Mouse (Mus musculus): ENCODE measurements at regions not wholly inside any gene's neighbourhood (a gene's known extent, or its start where the extent isn't known, plus 50 kb on each side); places are given as distances from the start of the nearest gene placed in this dataset.

DNA sequence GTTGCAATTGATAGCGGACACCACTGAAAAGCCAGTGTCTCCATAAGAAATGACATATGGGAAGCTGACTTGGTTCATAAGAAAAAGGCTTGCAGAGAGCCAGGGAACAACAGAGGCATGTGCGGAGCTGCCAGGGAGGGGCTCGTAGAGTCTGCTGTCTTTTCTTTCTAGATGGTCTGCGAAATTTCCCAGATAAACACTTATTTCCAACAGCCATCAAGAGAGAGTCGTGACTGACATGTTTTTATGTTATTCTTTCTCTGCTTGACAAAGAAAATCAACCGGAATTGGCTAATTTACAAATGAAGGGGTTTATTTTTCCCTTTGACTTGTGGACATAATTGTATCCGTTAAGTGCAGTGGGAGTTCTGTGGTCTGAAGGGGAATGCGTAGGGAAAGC lies 127.1 kb upstream of the Frmd4a start:
- H3K4me3 ChIP-seq (ENCODE audit: low read depth, low read length): no peak overlapping the region
- no peaks in the 10 kb centered on the region for H3K27me3 ChIP-seq (replicated peaks; ENCODE audit: insufficient read depth, low read length)
- WGBS: 62% methylated on average over 8 of the region's 8 CpGs
- H3K9me3 ChIP-seq (ENCODE audit: low read length): no peaks in the 10 kb centered on the region
- DNase-seq (ENCODE audit: low spot score) (no peak), ATAC-seq (no peak)
- TF ChIP-seq CTCF (IDR thresholded peaks at IDR 0.05) (no peak), EP300 (IDR thresholded peaks at IDR 0.05) (no peak)
- H3K27ac ChIP-seq (ENCODE audit: low read length): no peak overlapping the region
- no peaks in the 10 kb centered on the region for H3K36me3 ChIP-seq (ENCODE audit: insufficient read depth, low read length)
- no peaks in the 10 kb centered on the region for H3K4me1 ChIP-seq (ENCODE audit: insufficient read depth, low read depth, low read length)
- H3K4me2 ChIP-seq (replicated peaks; ENCODE audit: low read depth, low read length): no peak overlapping the region
- H3K9ac ChIP-seq (replicated peaks; ENCODE audit: low read depth): no peak overlapping the region

- H3K9ac ChIP-seq (replicated peaks; ENCODE audit: low read depth): no peak overlapping the region
- H3K4me1 ChIP-seq (ENCODE audit: insufficient read depth, low read depth, low read length): no peaks in the 10 kb centered on the region
- no peak overlapping the region for H3K4me2 ChIP-seq (replicated peaks; ENCODE audit: low read depth, low read length)
- H3K9me3 ChIP-seq (ENCODE audit: low read length): no peaks in the 10 kb centered on the region
- no peak for ATAC-seq
- DNase-seq (ENCODE audit: low spot score): no peak
- H3K4me3 ChIP-seq (ENCODE audit: low read depth, low read length): no peak overlapping the region
- H3K27me3 ChIP-seq (replicated peaks; ENCODE audit: insufficient read depth, low read length): no peaks in the 10 kb centered on the region
- no peaks in the 10 kb centered on the region for H3K36me3 ChIP-seq (ENCODE audit: insufficient read depth, low read length)
- H3K27ac ChIP-seq (ENCODE audit: low read length): no peak overlapping the region
- 78% methylated on average over 4 of the region's 4 CpGs for WGBS
- no peak for TF ChIP-seq CTCF (IDR thresholded peaks at IDR 0.05)
- TF ChIP-seq EP300 (IDR thresholded peaks at IDR 0.05): no peak
Measured at GRCm38 (mm10) chr2:3907026-3907425, 110.5 kb upstream of the Frmd4a start.

DNA sequence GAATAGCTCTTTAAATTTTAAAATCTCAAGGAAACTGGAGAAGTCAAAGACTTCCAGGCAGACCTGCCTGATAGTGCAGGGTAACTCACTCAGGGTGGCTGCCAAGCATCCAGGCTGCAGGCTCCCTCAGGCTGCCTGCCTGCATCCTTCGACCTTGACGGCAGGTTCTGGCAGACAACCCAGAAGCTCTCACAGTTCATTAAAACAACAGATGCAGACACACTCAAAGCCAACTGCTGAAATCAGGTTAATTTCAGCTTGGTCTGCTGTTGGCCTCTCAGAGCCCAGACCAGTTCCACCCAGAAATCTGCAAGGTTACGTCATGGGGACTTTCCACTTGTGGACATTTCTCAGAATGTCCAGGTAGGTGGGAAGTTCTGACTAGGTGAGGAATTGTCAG lies 109.3 kb upstream of the Frmd4a start:
- DNase-seq (ENCODE audit: low spot score): no peak
- TF ChIP-seq EP300 (IDR thresholded peaks at IDR 0.05) (no peak), CTCF (IDR thresholded peaks at IDR 0.05) (no peak)
- ATAC-seq: no peak
- H3K9me3 ChIP-seq (ENCODE audit: low read length): no peaks in the 10 kb centered on the region
- no peaks in the 10 kb centered on the region for H3K27me3 ChIP-seq (replicated peaks; ENCODE audit: insufficient read depth, low read length)
- H3K4me3 ChIP-seq (ENCODE audit: low read depth, low read length): no peak overlapping the region
- H3K9ac ChIP-seq (replicated peaks; ENCODE audit: low read depth): no peak overlapping the region
- H3K4me1 ChIP-seq (ENCODE audit: insufficient read depth, low read depth, low read length): no peaks in the 10 kb centered on the region
- H3K36me3 ChIP-seq (ENCODE audit: insufficient read depth, low read length): no peaks in the 10 kb centered on the region
- no peak overlapping the region for H3K4me2 ChIP-seq (replicated peaks; ENCODE audit: low read depth, low read length)
- WGBS: 78% methylated on average over 3 of the region's 3 CpGs
- no peak overlapping the region for H3K27ac ChIP-seq (ENCODE audit: low read length)

DNA sequence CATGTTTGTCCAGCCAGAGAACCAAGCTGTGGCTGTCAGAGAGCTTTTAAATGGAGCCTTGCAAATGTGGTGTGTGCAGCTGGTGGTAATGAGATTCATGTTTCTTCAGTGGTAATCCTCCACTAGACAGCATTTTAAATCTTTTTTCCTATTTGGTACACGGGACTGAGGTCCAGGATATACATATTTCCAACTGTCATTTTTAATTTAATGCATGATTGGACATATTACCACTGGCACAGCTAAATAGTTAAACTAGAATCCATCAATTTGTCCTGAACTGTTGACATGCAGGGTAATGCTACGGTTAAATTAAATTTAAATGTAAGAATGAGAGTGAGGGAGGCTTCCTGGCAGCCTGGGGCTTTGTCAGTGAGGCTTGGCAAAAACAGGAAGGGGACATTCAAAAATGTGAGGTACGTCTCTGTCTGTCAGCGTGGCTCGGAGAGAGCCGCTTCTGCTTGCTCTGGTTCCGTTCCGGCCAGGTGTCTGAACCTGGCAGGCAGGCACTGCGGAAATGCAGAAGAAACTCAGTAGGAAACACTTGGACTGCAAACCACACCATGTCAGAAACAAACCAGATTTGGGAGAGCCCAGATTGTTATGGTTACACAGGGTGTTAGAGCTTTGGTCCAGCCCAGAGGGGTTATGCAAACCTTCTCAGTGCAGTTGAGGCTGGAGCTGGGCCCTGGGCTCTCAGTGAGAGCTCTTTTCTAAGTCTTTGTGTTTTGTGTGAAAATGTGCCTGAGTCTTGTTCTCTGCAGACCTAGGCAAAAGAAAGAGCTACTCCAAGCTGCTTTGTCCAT lies 107.2 kb upstream of the Frmd4a start:
- ATAC-seq (no peak), DNase-seq (ENCODE audit: low spot score) (no peak)
- WGBS: 75% methylated on average over 9 of the region's 9 CpGs
- Histone ChIP-seq H3K27ac (ENCODE audit: low read length) (no peak overlapping the region), H3K9me3 (ENCODE audit: low read length) (no peaks in the 10 kb centered on the region), H3K9ac (replicated peaks; ENCODE audit: low read depth) (no peak overlapping the region), H3K4me2 (replicated peaks; ENCODE audit: low read depth, low read length) (no peak overlapping the region), H3K27me3 (replicated peaks; ENCODE audit: insufficient read depth, low read length) (no peaks in the 10 kb centered on the region), H3K36me3 (ENCODE audit: insufficient read depth, low read length) (no peaks in the 10 kb centered on the region), H3K4me3 (ENCODE audit: low read depth, low read length) (no peak overlapping the region), H3K4me1 (ENCODE audit: insufficient read depth, low read depth, low read length) (no peaks in the 10 kb centered on the region)
- TF ChIP-seq CTCF (IDR thresholded peaks at IDR 0.05) (no peak), EP300 (IDR thresholded peaks at IDR 0.05) (no peak)

- H3K27me3 ChIP-seq (replicated peaks; ENCODE audit: insufficient read depth, low read length): no peaks in the 10 kb centered on the region
- H3K4me3 ChIP-seq (ENCODE audit: low read depth, low read length): no peak overlapping the region
- no peak for DNase-seq (ENCODE audit: low spot score)
- no peak for ATAC-seq
- TF ChIP-seq CTCF (IDR thresholded peaks at IDR 0.05) (no peak), EP300 (IDR thresholded peaks at IDR 0.05) (no peak)
- H3K4me1 ChIP-seq (ENCODE audit: insufficient read depth, low read depth, low read length): no peaks in the 10 kb centered on the region
- no peaks in the 10 kb centered on the region for H3K9me3 ChIP-seq (ENCODE audit: low read length)
- WGBS: 74% methylated on average over 7 of the region's 7 CpGs
- no peak overlapping the region for H3K4me2 ChIP-seq (replicated peaks; ENCODE audit: low read depth, low read length)
- H3K27ac ChIP-seq (ENCODE audit: low read length): no peak overlapping the region
- H3K36me3 ChIP-seq (ENCODE audit: insufficient read depth, low read length): no peaks in the 10 kb centered on the region
- no peak overlapping the region for H3K9ac ChIP-seq (replicated peaks; ENCODE audit: low read depth)
Measured at GRCm38 (mm10) chr2:3915141-3915540, 102.4 kb upstream of the Frmd4a start.

DNA sequence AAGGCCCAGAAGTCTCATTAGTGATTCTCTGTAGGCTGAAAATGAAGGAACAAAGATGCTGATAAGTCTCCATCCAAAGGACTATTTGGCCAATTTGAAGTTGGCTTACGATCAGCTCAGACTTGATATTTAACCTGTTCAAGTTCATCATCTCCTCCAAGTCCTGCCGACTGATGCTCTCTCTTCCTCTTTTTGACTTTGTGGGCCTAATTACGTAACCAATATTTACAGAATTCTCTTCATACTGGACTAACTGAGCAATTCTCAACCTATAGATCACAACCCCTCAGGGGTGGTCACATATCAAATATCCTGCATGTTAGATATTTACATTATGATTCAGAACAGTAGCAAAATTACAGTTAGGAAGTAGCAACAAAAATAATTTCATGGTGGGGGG lies 101.2 kb upstream of the Frmd4a start:
- TF ChIP-seq EP300 (IDR thresholded peaks at IDR 0.05): no peak
- no peak for TF ChIP-seq CTCF (IDR thresholded peaks at IDR 0.05)
- Histone ChIP-seq H3K27ac (ENCODE audit: low read length) (no peak overlapping the region), H3K4me1 (ENCODE audit: insufficient read depth, low read depth, low read length) (no peaks in the 10 kb centered on the region), H3K9me3 (ENCODE audit: low read length) (no peaks in the 10 kb centered on the region), H3K36me3 (ENCODE audit: insufficient read depth, low read length) (no peaks in the 10 kb centered on the region), H3K4me2 (replicated peaks; ENCODE audit: low read depth, low read length) (no peak overlapping the region), H3K4me3 (ENCODE audit: low read depth, low read length) (no peak overlapping the region), H3K27me3 (replicated peaks; ENCODE audit: insufficient read depth, low read length) (no peaks in the 10 kb centered on the region), H3K9ac (replicated peaks; ENCODE audit: low read depth) (no peak overlapping the region)
- WGBS: 83% methylated on average over 3 of the region's 3 CpGs
- no peak for DNase-seq (ENCODE audit: low spot score)
- ATAC-seq: no peak

All from lung, postnatal 0 days (tissue).